17 mouse cellular contexts compared by ENCODE assay signal in the genomic region with DNA sequence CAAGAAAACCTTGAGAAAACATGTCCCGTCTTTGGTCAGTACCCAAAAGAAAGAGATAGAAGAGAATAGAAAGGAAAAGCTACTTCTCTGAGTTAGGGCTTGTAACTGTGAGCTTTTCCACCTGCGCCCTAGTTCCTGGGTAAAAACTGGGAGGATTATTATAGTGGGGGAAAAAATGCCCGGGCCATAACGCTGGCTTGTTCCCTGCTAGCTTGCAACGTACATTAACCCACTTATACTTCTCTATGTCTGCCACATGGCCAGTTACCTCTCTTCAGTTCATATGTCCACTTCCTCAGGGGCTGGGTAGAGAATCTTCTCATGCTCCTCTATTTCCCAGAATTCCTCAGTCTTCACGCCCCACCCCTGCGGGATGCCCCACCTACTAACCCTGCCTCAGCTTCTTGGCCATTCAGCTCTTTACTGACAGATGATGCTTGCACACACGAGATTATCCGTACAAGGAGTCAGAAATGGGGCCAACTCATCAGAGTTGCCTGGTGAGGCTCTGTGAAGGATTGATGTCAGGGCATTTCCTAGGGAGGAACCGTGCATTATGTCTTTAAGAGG. TPM values are rescaled to one million over a fixed set of nuclear protein-coding genes. Genes with fewer than 3 reads are reported as not detected.
"Had no signal": no experiment of that assay in that cellular context is flagged by ENCODE, and none has a peak within 500 bp of the region (broad histone marks: within the 10 kb centered on the region; RNA-seq: fewer than 3 reads in every experiment).

No protein-coding gene starts in this region.

- H3K4me2 ChIP-seq: neural tube, embryonic 12.5 days; neural tube, embryonic 13.5 days; neural tube, embryonic 15.5 days; stomach, embryonic 15.5 days had no signal

- H3K9ac ChIP-seq: neural tube, embryonic 12.5 days; neural tube, embryonic 13.5 days; neural tube, embryonic 15.5 days; stomach, embryonic 15.5 days had no signal

- H3K4me3 ChIP-seq: neural tube, embryonic 12.5 days; neural tube, embryonic 13.5 days; neural tube, embryonic 15.5 days; stomach, embryonic 15.5 days had no signal

- H3K36me3 ChIP-seq: neural tube, embryonic 12.5 days; neural tube, embryonic 13.5 days; neural tube, embryonic 15.5 days; stomach, embryonic 15.5 days had no signal

- H3K27me3 ChIP-seq: neural tube, embryonic 12.5 days; neural tube, embryonic 13.5 days; neural tube, embryonic 15.5 days; stomach, embryonic 15.5 days had no signal

- H3K4me1 ChIP-seq: neural tube, embryonic 12.5 days; neural tube, embryonic 13.5 days; neural tube, embryonic 15.5 days had no signal

- DNase-seq: retina, postnatal 1 day; right cerebral cortex, postnatal 14 days; right cerebral cortex, postnatal 25 days; right cerebral cortex, postnatal 4 days; spleen, adult 18-20 months; thymus, adult 18-20 months; thymus, adult 2 months; thymus, postnatal 14 days; thymus, postnatal 25 days; thymus, postnatal 36 days; thymus, postnatal 4 days had no signal

- H3K27ac ChIP-seq: neural tube, embryonic 12.5 days; neural tube, embryonic 13.5 days; neural tube, embryonic 15.5 days; stomach, embryonic 15.5 days; stomach, postnatal 0 days had no signal

- H3K9me3 ChIP-seq: neural tube, embryonic 12.5 days; neural tube, embryonic 13.5 days; neural tube, embryonic 15.5 days; stomach, embryonic 15.5 days had no signal

RNA-seq across cellular contexts. Expression of gene Atp2c2, which starts 36.6 kb away (rescaled TPM):
- total RNA-seq: neutrophil, adult 5-6 weeks had no signal
